Mouse (Mus musculus) liver, embryonic 16.5 days (tissue): ENCODE results near the gene Ccdc107. TPM values are rescaled to one million over a fixed set of nuclear protein-coding genes. Genes with fewer than 3 reads are reported as not detected.
"Not testable (repeated sequence)": the region's sequence is repeated elsewhere in the genome, so short reads cannot be mapped to it uniquely, and the experiment has no call there.

Source experiments
- ATAC-seq: fragments of 200-750 bp; cut with Nextera tagmentation; 2 replicates; pipeline ENCODE4 v1.8.0; 2017; ENCODE audit warnings: low read depth, mild to moderate bottlenecking, moderate number of reproducible peaks, moderate library complexity
- H3K27ac ChIP-seq: fragments of 300-500 bp; sonication (generic); 2 replicates; pipeline ENCODE4 v1.5.1; 2014; ENCODE audit warnings: mild to moderate bottlenecking, low read length
- H3K27me3 ChIP-seq: fragments of 300-500 bp; sonication (generic); 2 replicates; pipeline ENCODE4 v1.6.1; 2014; ENCODE audit warnings: low read depth, low read length, mixed read lengths; ENCODE audit not compliant: control insufficient read depth, insufficient read depth
- H3K36me3 ChIP-seq: fragments of 300-500 bp; sonication (generic); 2 replicates; pipeline ENCODE4 v1.6.1; 2014; ENCODE audit warnings: mild to moderate bottlenecking; ENCODE audit not compliant: control insufficient read depth, insufficient read depth
- H3K4me1 ChIP-seq: fragments of 300-500 bp; sonication (generic); 2 replicates; pipeline ENCODE4 v1.6.1; 2014; ENCODE audit warnings: low read depth, low read length, mixed read lengths; ENCODE audit not compliant: control insufficient read depth
- H3K4me2 ChIP-seq: fragments of 300-500 bp; sonication (generic); 2 replicates; pipeline ENCODE4 v1.6.1; 2014; ENCODE audit warnings: low read depth, low read length, mixed read lengths
- H3K4me3 ChIP-seq: fragments of 300-500 bp; sonication (generic); 2 replicates; pipeline ENCODE4 v1.5.1; 2014; ENCODE audit warnings: low read depth, mild to moderate bottlenecking, low read length
- H3K9ac ChIP-seq: fragments of 300-500 bp; sonication (generic); 2 replicates; pipeline ENCODE4 v1.6.1; 2014; ENCODE audit warnings: low read depth, low read length
- H3K9me3 ChIP-seq: fragments of 300-500 bp; sonication (generic); replicated peaks from 2 replicates; pipeline ENCODE4 v1.6.1; 2016; ENCODE audit warnings: low read length; ENCODE audit not compliant: control insufficient read depth
- WGBS: fragments of 180-500 bp; shearing (Covaris S2); extraction: QIAGEN DNeasy Blood & Tissue Kit; methylation state at CpG from one replicate; pipeline ENCODE4 v1.1.7; 2014; ENCODE audit not compliant: insufficient replicate concordance; 5-methylcytosine and 5-hydroxymethylcytosine counted together
- polyA plus RNA-seq: library from polyadenylated mRNA; unstranded; fragments of >200 nt; fragmentation: Nextera tagmentation; extraction: Ambion mirVana; gene quantifications from 2 replicates; pipeline ENCODE4 v1.2.1, GENCODE M21; 2015

Gene Ccdc107
- polyA plus RNA-seq, 1 experiment from 2014 or later: 35.2 TPM

GRCm38 (mm10) chr4:43480985-43481384 is 11.7 kb upstream of the Ccdc107 start:
- H3K27me3 ChIP-seq: no peaks in the 10 kb centered on the region
- H3K4me3 ChIP-seq: no peak overlapping the region
- H3K4me1 ChIP-seq: peaks cover 4% of the 10 kb centered on the region; the same call in 1 of the 2 replicates
- H3K9ac ChIP-seq: no peak overlapping the region
- no peak overlapping the region for H3K4me2 ChIP-seq
- 63% methylated on average over 5 of the region's 5 CpGs for WGBS
- no peaks in the 10 kb centered on the region for H3K9me3 ChIP-seq
- no peak for ATAC-seq
- no peaks in the 10 kb centered on the region for H3K36me3 ChIP-seq
- no peak overlapping the region for H3K27ac ChIP-seq

GRCm38 (mm10) chr4:43481894-43482456 is 10.7 kb upstream of the Ccdc107 start:
- Histone ChIP-seq H3K27me3 (no peaks in the 10 kb centered on the region), H3K4me3 (no peak overlapping the region), H3K9ac (no peak overlapping the region), H3K4me1 (peaks cover 4% of the 10 kb centered on the region; the same call in 1 of the 2 replicates), H3K27ac (no peak overlapping the region), H3K9me3 (no peaks in the 10 kb centered on the region), H3K4me2 (no peak overlapping the region), H3K36me3 (no peaks in the 10 kb centered on the region)
- no peak for ATAC-seq
- 31% methylated on average over 7 of the region's 7 CpGs for WGBS

- no peaks in the 10 kb centered on the region for H3K36me3 ChIP-seq
- H3K9ac ChIP-seq: no peak overlapping the region
- ATAC-seq: no peak
- WGBS: 51% methylated on average over 10 of the region's 10 CpGs
- H3K4me2 ChIP-seq: no peak overlapping the region
- H3K4me3 ChIP-seq: no peak overlapping the region
- no peaks in the 10 kb centered on the region for H3K9me3 ChIP-seq
- H3K4me1 ChIP-seq: peaks cover 4% of the 10 kb centered on the region; the same call in 1 of the 2 replicates
- H3K27ac ChIP-seq: no peak overlapping the region
- H3K27me3 ChIP-seq: no peaks in the 10 kb centered on the region
Observed at GRCm38 (mm10) chr4:43482591-43482990, 10.1 kb upstream of the Ccdc107 start.

- Histone ChIP-seq H3K36me3 (no peaks in the 10 kb centered on the region), H3K27ac (no peak within 1 kb of the TSS), H3K4me1 (peaks cover under 1% of the 10 kb centered on the region; the same call in 1 of the 2 replicates), H3K4me2 (no peak within 1 kb of the TSS), H3K9me3 (no peaks in the 10 kb centered on the region), H3K4me3 (no peak within 1 kb of the TSS), H3K9ac (no peak within 1 kb of the TSS), H3K27me3 (no peaks in the 10 kb centered on the region)
- ATAC-seq: no peak
- WGBS: 46% methylated on average over 12 of the region's 12 CpGs
Observed at GRCm38 (mm10) chr4:43483535-43484091, 9.1 kb upstream of the Ccdc107 start, which contains the start of gene Sit1. Sit1 (minus strand) TSS chr4:43483734.

GRCm38 (mm10) chr4:43485666-43486065 is 7.0 kb upstream of the Ccdc107 start:
- WGBS: 74% methylated on average over 5 of the region's 5 CpGs
- H3K4me1 ChIP-seq, H3K4me3 ChIP-seq, H3K9ac ChIP-seq, H3K36me3 ChIP-seq, ATAC-seq, H3K9me3 ChIP-seq, H3K4me2 ChIP-seq, H3K27me3 ChIP-seq, H3K27ac ChIP-seq: not testable (repeated sequence)

GRCm38 (mm10) chr4:43489611-43490010 is 3.1 kb upstream of the Ccdc107 start:
- no peak for ATAC-seq
- Histone ChIP-seq H3K9ac (no peak overlapping the region), H3K27me3 (no peaks in the 10 kb centered on the region), H3K4me1 (peaks cover 20% of the 10 kb centered on the region), H3K36me3 (no peaks in the 10 kb centered on the region), H3K9me3 (no peaks in the 10 kb centered on the region), H3K27ac (no peak overlapping the region), H3K4me2 (no peak overlapping the region), H3K4me3 (no peak overlapping the region)
- 75% methylated on average over 3 of the region's 3 CpGs for WGBS

GRCm38 (mm10) chr4:43490801-43491200 is 1.9 kb upstream of the Ccdc107 start:
- peaks cover 3% of the 10 kb centered on the region for H3K36me3 ChIP-seq
- 0 out of 2 replicates have a peak overlapping the region, but pooled peaks have one; percentile 19 for H3K27ac ChIP-seq
- peak overlapping the region; percentile 21; the same call in 1 of the 2 replicates for H3K4me2 ChIP-seq
- 55% methylated on average over 5 of the region's 5 CpGs for WGBS
- H3K4me1 ChIP-seq: peaks cover 26% of the 10 kb centered on the region
- H3K9me3 ChIP-seq: no peaks in the 10 kb centered on the region
- H3K27me3 ChIP-seq: no peaks in the 10 kb centered on the region
- ATAC-seq: no peak
- H3K4me3 ChIP-seq: no peak overlapping the region
- H3K9ac ChIP-seq: no peak overlapping the region

GRCm38 (mm10) chr4:43492101-43492820 is 439 bp upstream of the Ccdc107 start:
- 38% methylated on average over 12 of the region's 12 CpGs for WGBS

More at GRCm38 (mm10) chr4:43492101-43492820, 439 bp upstream of the Ccdc107 start:
- peak overlapping the region; percentile 47 for H3K9ac ChIP-seq
- H3K4me3 ChIP-seq: peak overlapping the region; percentile 89
- H3K9me3 ChIP-seq: no peaks in the 10 kb centered on the region
- H3K27me3 ChIP-seq: no peaks in the 10 kb centered on the region
- ATAC-seq: no peak
- H3K36me3 ChIP-seq: peaks cover 18% of the 10 kb centered on the region
- H3K4me2 ChIP-seq: peak overlapping the region; percentile 93
- H3K4me1 ChIP-seq: peaks cover 31% of the 10 kb centered on the region
- H3K27ac ChIP-seq: peak overlapping the region; percentile 85; the same call in 1 of the 2 replicates
